Mouse (Mus musculus) liver, adult 2 months (tissue): Measurements from ENCODE around the gene 1700008O03Rik.

Source experiments
- CTCF ChIP-seq: fragments of 200-500 bp; IDR thresholded peaks from 2 replicates; pipeline ENCODE4 v1.5.1; 2011; ENCODE audit warnings: low read depth, low read length, control low read depth
- POLR2A ChIP-seq: fragments of 200-500 bp; IDR thresholded peaks from 2 replicates; pipeline ENCODE4 v1.6.1; 2011; ENCODE audit warnings: low read length, control low read depth; ENCODE audit not compliant: insufficient read depth; ENCODE audit errors: extremely low read depth

DNA sequence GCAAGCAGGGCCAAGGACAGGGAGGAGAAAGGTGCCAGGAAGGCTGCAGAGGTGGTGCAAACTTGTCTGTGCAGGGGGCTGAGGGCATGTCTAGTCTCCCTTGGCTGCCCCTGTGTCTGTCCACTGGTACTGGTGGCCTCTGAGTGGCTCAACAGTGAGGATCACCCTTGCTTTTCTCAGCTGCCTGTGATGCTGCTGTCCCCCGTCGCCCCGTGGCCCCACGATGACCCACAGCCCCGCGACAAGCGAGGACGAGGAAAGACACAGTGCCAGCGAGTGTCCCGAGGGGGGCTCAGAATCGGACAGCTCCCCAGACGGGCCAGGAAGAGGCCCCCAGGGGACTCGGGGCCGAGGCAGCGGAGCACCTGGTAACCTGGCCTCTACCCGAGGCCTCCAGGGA, 73.1 kb downstream of the 1700008O03Rik start:
- TF ChIP-seq CTCF (no peak), POLR2A (no peak)
